Mouse (Mus musculus): Measurements from ENCODE around the gene Tmc2. TPM values are rescaled to one million over a fixed set of nuclear protein-coding genes. Genes with fewer than 3 reads are reported as not detected.
A peak's percentile ranks its signal among the peaks of the same experiment; 100 is the strongest.

Tmc2 gene
- polyA plus RNA-seq, 1 experiment = not detected

DNA sequence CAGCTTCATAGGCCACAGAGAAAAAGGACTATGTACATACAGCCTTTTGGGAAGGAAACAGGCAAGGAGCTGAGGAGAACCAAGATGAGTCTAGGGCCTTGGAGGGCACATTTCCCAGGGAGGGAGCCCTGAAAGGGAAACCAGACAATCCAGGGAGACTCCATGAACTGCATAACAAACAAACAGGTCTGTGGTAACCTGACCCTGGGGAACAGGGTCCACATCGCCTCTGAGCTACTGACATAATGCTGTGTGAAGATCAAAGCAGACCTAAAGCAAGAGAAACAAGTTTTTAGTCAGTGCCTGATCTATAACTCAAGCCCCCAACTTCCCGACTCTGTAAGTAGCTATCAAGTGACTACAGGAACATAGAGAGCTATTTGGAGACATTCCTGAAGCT lies 23.3 kb upstream of the Tmc2 start:
- no peak for TF ChIP-seq CTCF (IDR thresholded peaks at IDR 0.05; ENCODE audit: low read depth, low read length)
- Histone ChIP-seq H3K4me3 (ENCODE audit: insufficient read depth, low read length) (no peak overlapping the region), H3K27ac (ENCODE audit: insufficient read depth, low read depth, low read length) (no peak overlapping the region), H3K4me1 (ENCODE audit: control insufficient read depth, insufficient read depth, low read length) (peaks cover 3% of the 10 kb centered on the region)

DNA sequence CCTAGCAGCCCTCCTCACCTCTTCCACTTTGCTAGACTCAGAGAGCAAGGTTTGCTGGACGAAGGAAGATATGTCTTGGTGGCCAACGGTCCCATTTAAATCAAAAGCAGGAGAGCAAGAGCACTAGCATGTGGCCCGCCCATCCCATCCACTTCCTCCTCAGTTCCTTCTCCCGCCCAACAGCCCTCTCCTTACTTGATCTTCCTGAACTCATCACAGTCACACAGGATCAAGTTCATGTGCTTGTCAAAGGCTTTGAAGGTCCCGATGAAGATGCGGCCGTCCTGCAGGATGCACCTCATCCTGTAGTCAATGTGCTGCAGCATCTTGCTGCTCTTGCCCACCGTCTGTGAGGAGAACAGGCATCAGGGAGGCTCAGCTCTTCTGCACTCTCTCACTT lies 18.2 kb upstream of the Tmc2 start:
- Histone ChIP-seq H3K4me3 (ENCODE audit: insufficient read depth, low read length) (peak overlapping the region; percentile 96), H3K4me1 (ENCODE audit: control insufficient read depth, insufficient read depth, low read length) (peaks cover 8% of the 10 kb centered on the region), H3K27ac (ENCODE audit: insufficient read depth, low read depth, low read length) (no peak overlapping the region)
- no peak for TF ChIP-seq POLR2A (IDR thresholded peaks at IDR 0.05; ENCODE audit: borderline replicate concordance, low read depth, low read length)
- TF ChIP-seq CTCF (IDR thresholded peaks at IDR 0.05; ENCODE audit: low read depth, low read length) = no peak

DNA sequence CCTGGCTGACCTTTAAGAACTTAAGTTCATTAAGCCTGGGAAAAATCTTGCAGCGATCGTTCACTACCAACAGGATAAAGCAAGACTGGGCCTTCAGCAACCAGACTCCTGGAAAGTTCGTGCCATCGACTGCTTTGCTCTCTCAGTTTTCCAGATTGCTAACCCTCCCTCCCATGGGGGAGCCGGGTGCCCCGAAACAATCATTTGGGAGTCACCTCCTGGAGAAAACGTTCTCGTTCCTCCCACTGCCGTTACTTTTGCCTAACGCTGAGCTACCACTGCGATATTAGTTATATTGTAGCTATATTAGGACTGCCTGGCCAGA lies 16.7 kb upstream of the Tmc2 start:
- H3K4me3 ChIP-seq (ENCODE audit: insufficient read depth, low read length) = peak overlapping the region; percentile 96
- H3K27ac ChIP-seq (ENCODE audit: insufficient read depth, low read depth, low read length) = peak overlapping the region; percentile 76
- TF ChIP-seq POLR2A (IDR thresholded peaks at IDR 0.05; ENCODE audit: borderline replicate concordance, low read depth, low read length) (no peak), CTCF (IDR thresholded peaks at IDR 0.05; ENCODE audit: low read depth, low read length) (no peak)
- H3K4me1 ChIP-seq (ENCODE audit: control insufficient read depth, insufficient read depth, low read length) = peaks cover 8% of the 10 kb centered on the region

DNA sequence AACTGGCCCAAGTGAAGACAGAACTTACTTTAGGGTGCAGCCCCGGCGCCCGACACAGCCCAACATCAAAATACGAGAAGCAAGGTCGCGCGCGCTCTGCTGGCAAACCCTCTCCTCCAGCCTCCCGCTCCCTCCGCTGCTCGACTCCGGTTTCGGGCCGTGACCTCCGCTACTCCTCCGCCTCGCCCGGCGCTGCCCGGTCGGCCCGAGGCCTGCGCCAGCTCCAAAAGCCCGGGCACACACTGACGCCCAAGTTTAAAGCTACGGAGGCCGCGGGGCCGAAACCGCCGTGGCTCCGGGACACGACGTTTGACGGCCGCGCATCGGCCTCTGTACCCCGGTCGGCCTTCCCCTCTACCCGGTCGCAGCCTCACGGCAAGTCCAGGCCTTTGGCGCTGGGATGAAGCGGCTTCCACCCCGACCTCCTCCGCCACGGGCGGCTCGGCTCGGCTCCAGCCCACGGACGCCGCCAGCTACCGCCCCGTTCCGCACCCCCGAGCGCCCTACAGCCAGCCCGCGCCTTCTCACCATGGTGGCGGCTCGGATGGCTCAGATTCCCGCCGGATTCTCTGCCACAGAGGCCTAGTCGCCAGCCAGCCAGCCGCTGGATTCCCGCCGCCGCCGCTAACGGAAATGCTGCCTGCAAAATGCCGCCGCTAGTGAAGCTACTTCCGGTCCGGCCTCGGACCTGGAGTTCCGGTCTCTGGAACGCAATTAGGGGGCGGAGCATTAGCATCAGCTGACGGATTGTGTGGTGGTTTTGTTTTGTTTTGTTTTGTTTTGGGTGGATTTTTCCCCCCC lies 16.1 kb upstream of the Tmc2 start, which contains the start of gene Snrpb:
Gene Snrpb, minus strand, starts transcription at position 698 of the 801 bp plus-strand sequence.
- no peak for TF ChIP-seq CTCF (IDR thresholded peaks at IDR 0.05; ENCODE audit: low read depth, low read length)
- no peak for TF ChIP-seq POLR2A (IDR thresholded peaks at IDR 0.05; ENCODE audit: borderline replicate concordance, low read depth, low read length)
- Histone ChIP-seq H3K27ac (ENCODE audit: insufficient read depth, low read depth, low read length) (peak within 1 kb of the TSS; percentile 76), H3K4me1 (ENCODE audit: control insufficient read depth, insufficient read depth, low read length) (peaks cover 8% of the 10 kb centered on the region), H3K4me3 (ENCODE audit: insufficient read depth, low read length) (peak within 1 kb of the TSS; percentile 96)

DNA sequence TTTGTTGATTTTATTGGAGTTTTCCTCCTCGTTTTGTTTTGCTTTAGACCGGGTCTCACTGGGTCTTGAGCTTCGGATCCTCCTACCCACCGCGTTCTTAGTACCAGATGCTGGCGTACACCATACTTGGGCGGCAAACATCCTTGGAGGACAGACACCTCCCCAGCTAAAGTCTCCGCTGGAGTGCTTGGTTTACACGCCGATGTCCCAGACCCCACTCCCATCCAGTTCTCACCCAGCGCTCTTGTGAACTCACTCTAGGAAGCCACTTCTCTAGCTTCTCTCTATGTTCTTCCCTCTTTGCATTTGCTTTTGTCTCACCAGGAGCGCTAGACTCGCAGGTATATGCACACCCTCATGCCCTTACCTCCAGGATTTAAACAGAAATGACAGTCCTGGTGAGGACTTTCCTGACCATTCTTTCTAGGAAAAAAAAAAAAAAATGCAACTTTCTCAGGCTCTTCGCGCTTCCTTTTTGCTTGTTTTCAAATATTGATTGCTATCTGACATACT lies 15.4 kb upstream of the Tmc2 start:
- TF ChIP-seq POLR2A (IDR thresholded peaks at IDR 0.05; ENCODE audit: borderline replicate concordance, low read depth, low read length) (no peak), CTCF (IDR thresholded peaks at IDR 0.05; ENCODE audit: low read depth, low read length) (no peak)
- Histone ChIP-seq H3K4me3 (ENCODE audit: insufficient read depth, low read length) (peak overlapping the region; percentile 96), H3K27ac (ENCODE audit: insufficient read depth, low read depth, low read length) (peak overlapping the region; percentile 20), H3K4me1 (ENCODE audit: control insufficient read depth, insufficient read depth, low read length) (peaks cover 8% of the 10 kb centered on the region)

DNA sequence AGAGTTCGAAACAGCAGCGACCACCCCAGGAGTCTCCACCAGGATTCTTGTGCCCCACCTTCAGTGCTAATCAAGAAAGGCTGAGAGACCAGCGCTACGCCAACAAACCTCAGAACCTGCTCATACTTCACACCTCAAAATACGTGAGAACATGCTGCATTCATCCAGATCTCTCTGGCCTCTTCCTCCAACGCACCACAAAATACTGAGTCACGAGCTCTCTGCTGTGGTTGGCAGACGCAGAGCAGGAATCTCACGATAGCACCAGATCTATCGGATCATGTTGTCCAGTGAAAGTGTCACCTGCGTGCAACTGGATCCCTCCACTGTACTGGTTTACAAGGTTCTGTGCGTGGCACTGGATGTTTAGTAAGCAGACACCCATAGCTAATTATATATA lies 6.6 kb upstream of the Tmc2 start:
- TF ChIP-seq CTCF (IDR thresholded peaks at IDR 0.05; ENCODE audit: low read depth, low read length) (no peak), POLR2A (IDR thresholded peaks at IDR 0.05; ENCODE audit: borderline replicate concordance, low read depth, low read length) (no peak)
- no peak overlapping the region for H3K27ac ChIP-seq (ENCODE audit: insufficient read depth, low read depth, low read length)
- no peak overlapping the region for H3K4me3 ChIP-seq (ENCODE audit: insufficient read depth, low read length)
- no peaks in the 10 kb centered on the region for H3K4me1 ChIP-seq (ENCODE audit: control insufficient read depth, insufficient read depth, low read length)

DNA sequence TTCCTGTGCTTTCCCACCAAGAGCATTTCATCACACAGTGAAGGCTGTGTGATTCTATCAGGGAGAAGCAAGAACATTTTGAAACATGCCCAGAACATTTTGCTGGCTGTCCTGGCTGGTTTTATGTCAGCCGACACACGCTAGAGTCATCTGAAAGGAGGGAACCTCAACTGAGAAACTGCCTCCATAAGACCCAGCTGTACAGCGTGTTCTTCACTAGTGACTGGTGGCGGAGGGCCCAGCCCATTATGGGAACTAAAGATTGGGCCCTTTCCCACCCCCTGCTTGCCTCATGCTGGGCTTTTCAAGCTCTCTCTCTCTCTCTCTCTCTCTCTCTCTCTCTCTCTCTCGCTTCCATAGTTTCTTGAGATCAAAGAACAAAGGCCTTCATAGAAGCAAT lies 6.0 kb downstream of the Tmc2 start:
- Histone ChIP-seq H3K4me3 (ENCODE audit: insufficient read depth, low read length) (no peak overlapping the region), H3K4me1 (ENCODE audit: control insufficient read depth, insufficient read depth, low read length) (no peaks in the 10 kb centered on the region)
- TF ChIP-seq CTCF (IDR thresholded peaks at IDR 0.05; ENCODE audit: low read depth, low read length) = no peak
- TF ChIP-seq POLR2A (IDR thresholded peaks at IDR 0.05; ENCODE audit: borderline replicate concordance, low read depth, low read length) = no peak

DNA sequence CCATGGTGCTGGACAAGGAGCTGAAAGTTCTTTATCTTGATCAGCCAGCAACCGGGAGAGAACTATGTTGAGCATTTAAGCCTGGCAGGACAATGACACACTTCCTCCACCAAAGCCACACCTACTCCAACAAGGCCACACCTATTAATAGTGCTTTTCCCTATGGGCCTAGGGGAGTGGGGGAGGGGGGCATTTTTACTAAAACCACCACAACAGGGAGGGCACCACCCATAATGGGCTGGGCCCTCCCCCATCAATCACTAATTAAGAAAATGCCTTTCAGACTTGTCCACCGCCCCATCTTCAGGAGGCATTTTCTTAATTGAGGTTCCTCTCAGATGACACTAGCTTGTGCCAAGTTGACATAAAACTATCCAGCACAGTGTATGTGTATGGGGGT lies 12.4 kb downstream of the Tmc2 start:
- H3K4me3 ChIP-seq (ENCODE audit: insufficient read depth, low read length) = no peak overlapping the region
- no peak overlapping the region for H3K27ac ChIP-seq (ENCODE audit: insufficient read depth, low read depth, low read length)
- no peak for TF ChIP-seq POLR2A (IDR thresholded peaks at IDR 0.05; ENCODE audit: borderline replicate concordance, low read depth, low read length)
- TF ChIP-seq CTCF (IDR thresholded peaks at IDR 0.05; ENCODE audit: low read depth, low read length) = no peak
- H3K4me1 ChIP-seq (ENCODE audit: control insufficient read depth, insufficient read depth, low read length) = no peaks in the 10 kb centered on the region

More for the DNA sequence above, 6.0 kb downstream of the Tmc2 start:
- no peak overlapping the region for H3K27ac ChIP-seq (ENCODE audit: insufficient read depth, low read depth, low read length)

DNA sequence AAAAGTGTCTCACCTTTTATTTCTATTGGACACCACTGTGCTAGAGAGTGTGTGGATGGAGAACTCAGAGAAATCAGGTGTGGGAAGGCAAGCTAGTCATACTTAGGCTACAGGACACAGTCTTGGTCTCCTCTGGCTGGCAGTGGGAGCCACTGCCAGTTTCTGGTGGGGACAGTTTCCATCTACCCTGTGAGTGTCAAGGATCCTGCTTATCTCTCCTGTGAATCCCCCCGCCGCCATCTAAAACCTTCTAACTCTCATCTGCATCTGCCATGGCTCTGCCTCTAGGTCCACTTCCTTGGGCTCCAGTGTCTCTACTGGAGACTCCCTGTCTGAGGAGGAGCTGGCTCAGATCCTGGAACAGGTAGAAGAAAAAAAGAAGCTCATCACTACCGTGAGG lies 13.0 kb downstream of the Tmc2 start:
- TF ChIP-seq CTCF (IDR thresholded peaks at IDR 0.05; ENCODE audit: low read depth, low read length) = no peak
- TF ChIP-seq POLR2A (IDR thresholded peaks at IDR 0.05; ENCODE audit: borderline replicate concordance, low read depth, low read length) = no peak
- Histone ChIP-seq H3K4me3 (ENCODE audit: insufficient read depth, low read length) (no peak overlapping the region), H3K4me1 (ENCODE audit: control insufficient read depth, insufficient read depth, low read length) (no peaks in the 10 kb centered on the region), H3K27ac (ENCODE audit: insufficient read depth, low read depth, low read length) (no peak overlapping the region)

DNA sequence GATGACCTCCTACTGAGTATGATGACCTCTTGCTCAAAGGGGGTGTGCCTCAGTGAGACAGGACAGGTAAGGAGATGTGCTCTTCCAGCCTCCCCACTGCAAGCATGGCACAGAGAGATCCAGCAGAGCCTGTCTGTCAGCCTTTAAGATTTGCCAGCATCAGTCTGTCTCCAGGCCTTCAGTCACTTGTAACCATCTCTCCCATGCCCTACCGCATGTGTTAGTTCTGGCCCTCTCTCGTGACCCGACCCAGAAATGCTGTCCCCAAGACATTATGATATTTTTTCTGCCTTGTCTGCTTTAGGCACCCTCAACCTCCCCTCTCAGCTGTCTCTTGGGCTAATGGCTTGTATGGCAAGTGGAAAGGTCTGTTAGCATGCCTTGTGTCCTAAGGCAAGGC lies 14.6 kb downstream of the Tmc2 start:
- no peaks in the 10 kb centered on the region for H3K4me1 ChIP-seq (ENCODE audit: control insufficient read depth, insufficient read depth, low read length)
- TF ChIP-seq POLR2A (IDR thresholded peaks at IDR 0.05; ENCODE audit: borderline replicate concordance, low read depth, low read length) (no peak), CTCF (IDR thresholded peaks at IDR 0.05; ENCODE audit: low read depth, low read length) (no peak)
- no peak overlapping the region for H3K27ac ChIP-seq (ENCODE audit: insufficient read depth, low read depth, low read length)
- no peak overlapping the region for H3K4me3 ChIP-seq (ENCODE audit: insufficient read depth, low read length)
